Mouse (Mus musculus): ENCODE measurements around the gene Adora2b. TPM values are rescaled to one million over a fixed set of nuclear protein-coding genes. Genes with fewer than 3 reads are reported as not detected.
A peak's percentile ranks its signal among the peaks of the same experiment; 100 is the strongest.
"Not testable (repeated sequence)": the region's sequence is repeated elsewhere in the genome, so short reads cannot be mapped to it uniquely, and the experiment has no call there.

Gene Adora2b
- polyA plus RNA-seq, 1 experiment from 2014 or later, result 2.4 TPM

- H3K9ac ChIP-seq (replicated peaks; ENCODE audit: low read depth, low read length), result no peak overlapping the region
- H3K27ac ChIP-seq (ENCODE audit: low read length), result no peak overlapping the region
- no peaks in the 10 kb centered on the region for H3K9me3 ChIP-seq (ENCODE audit: control insufficient read depth, low read length)
- no peak overlapping the region for H3K4me2 ChIP-seq (ENCODE audit: low read length)
- no peak for ATAC-seq
- H3K4me3 ChIP-seq (replicated peaks; ENCODE audit: low read length), result no peak overlapping the region
- no peaks in the 10 kb centered on the region for H3K36me3 ChIP-seq (ENCODE audit: control insufficient read depth, insufficient read depth)
- peaks cover 5% of the 10 kb centered on the region for H3K4me1 ChIP-seq (replicated peaks; ENCODE audit: control insufficient read depth, insufficient read depth, low read length)
- WGBS, result 74% methylated on average over 8 of the region's 8 CpGs
- no peaks in the 10 kb centered on the region for H3K27me3 ChIP-seq (replicated peaks; ENCODE audit: control insufficient read depth, insufficient read depth, low read length)
Measured at GRCm38 (mm10) chr11:62277086-62277485, 28.3 kb downstream of the Adora2b start.

- Histone ChIP-seq H3K36me3 (ENCODE audit: control insufficient read depth, insufficient read depth) (no peaks in the 10 kb centered on the region), H3K4me2 (ENCODE audit: low read length) (no peak overlapping the region), H3K9ac (replicated peaks; ENCODE audit: low read depth, low read length) (no peak overlapping the region), H3K27ac (ENCODE audit: low read length) (no peak overlapping the region), H3K27me3 (replicated peaks; ENCODE audit: control insufficient read depth, insufficient read depth, low read length) (no peaks in the 10 kb centered on the region), H3K9me3 (ENCODE audit: control insufficient read depth, low read length) (no peaks in the 10 kb centered on the region), H3K4me3 (replicated peaks; ENCODE audit: low read length) (no peak overlapping the region), H3K4me1 (replicated peaks; ENCODE audit: control insufficient read depth, insufficient read depth, low read length) (peaks cover 8% of the 10 kb centered on the region)
- 29% methylated on average over 5 of the region's 5 CpGs for WGBS
- ATAC-seq, result no peak
Measured at GRCm38 (mm10) chr11:62278027-62278426, 29.2 kb downstream of the Adora2b start.

- Histone ChIP-seq H3K9me3 (ENCODE audit: control insufficient read depth, low read length) (no peaks in the 10 kb centered on the region), H3K36me3 (ENCODE audit: control insufficient read depth, insufficient read depth) (peaks cover 10% of the 10 kb centered on the region), H3K27me3 (replicated peaks; ENCODE audit: control insufficient read depth, insufficient read depth, low read length) (no peaks in the 10 kb centered on the region), H3K27ac (ENCODE audit: low read length) (peak within 1 kb of the TSS; percentile 88), H3K4me1 (replicated peaks; ENCODE audit: control insufficient read depth, insufficient read depth, low read length) (peaks cover 8% of the 10 kb centered on the region), H3K4me2 (ENCODE audit: low read length) (peak within 1 kb of the TSS; percentile 82), H3K9ac (replicated peaks; ENCODE audit: low read depth, low read length) (peak within 1 kb of the TSS; percentile 90), H3K4me3 (replicated peaks; ENCODE audit: low read length) (peak within 1 kb of the TSS; percentile 94)
- ATAC-seq, result peak; percentile 97
- WGBS, result under 1% methylated on average over 63 of the region's 68 CpGs
Measured at GRCm38 (mm10) chr11:62280675-62281600, 32.2 kb downstream of the Adora2b start, which contains the start of the genes Zswim7 and Ttc19. Gene Zswim7 (minus strand): TSS chr11:62281375. Gene Ttc19 (plus strand): TSS chr11:62281473.

- Histone ChIP-seq H3K27me3 (replicated peaks; ENCODE audit: control insufficient read depth, insufficient read depth, low read length) (no peaks in the 10 kb centered on the region), H3K4me1 (replicated peaks; ENCODE audit: control insufficient read depth, insufficient read depth, low read length) (peaks cover 8% of the 10 kb centered on the region), H3K9me3 (ENCODE audit: control insufficient read depth, low read length) (no peaks in the 10 kb centered on the region), H3K4me3 (replicated peaks; ENCODE audit: low read length) (peak overlapping the region; percentile 94), H3K9ac (replicated peaks; ENCODE audit: low read depth, low read length) (peak overlapping the region; percentile 90), H3K4me2 (ENCODE audit: low read length) (peak overlapping the region; percentile 82), H3K27ac (ENCODE audit: low read length) (peak overlapping the region; percentile 88), H3K36me3 (ENCODE audit: control insufficient read depth, insufficient read depth) (peaks cover 13% of the 10 kb centered on the region)
- WGBS, result 1% methylated on average over 28 of the region's 57 CpGs
- no peak; the same call in 1 of the 2 replicates for ATAC-seq
Measured at GRCm38 (mm10) chr11:62281601-62281997, 32.8 kb downstream of the Adora2b start.

GRCm38 (mm10) chr11:62284020-62284419, 35.2 kb downstream of the Adora2b start:
- H3K4me2 ChIP-seq (ENCODE audit: low read length); H3K4me3 ChIP-seq (replicated peaks; ENCODE audit: low read length); H3K9ac ChIP-seq (replicated peaks; ENCODE audit: low read depth, low read length); H3K4me1 ChIP-seq (replicated peaks; ENCODE audit: control insufficient read depth, insufficient read depth, low read length); H3K27me3 ChIP-seq (replicated peaks; ENCODE audit: control insufficient read depth, insufficient read depth, low read length); ATAC-seq; H3K27ac ChIP-seq (ENCODE audit: low read length); H3K9me3 ChIP-seq (ENCODE audit: control insufficient read depth, low read length): not testable (repeated sequence)
- WGBS, result 90% methylated on average over 3 of the region's 3 CpGs
- H3K36me3 ChIP-seq (ENCODE audit: control insufficient read depth, insufficient read depth), result peaks cover 20% of the 10 kb centered on the region

GRCm38 (mm10) chr11:62285020-62285419, 36.2 kb downstream of the Adora2b start:
- Histone ChIP-seq H3K4me3 (replicated peaks; ENCODE audit: low read length) (no peak overlapping the region), H3K36me3 (ENCODE audit: control insufficient read depth, insufficient read depth) (peaks cover 20% of the 10 kb centered on the region), H3K4me2 (ENCODE audit: low read length) (no peak overlapping the region), H3K4me1 (replicated peaks; ENCODE audit: control insufficient read depth, insufficient read depth, low read length) (peaks cover 8% of the 10 kb centered on the region), H3K9me3 (ENCODE audit: control insufficient read depth, low read length) (no peaks in the 10 kb centered on the region), H3K27ac (ENCODE audit: low read length) (no peak overlapping the region), H3K9ac (replicated peaks; ENCODE audit: low read depth, low read length) (no peak overlapping the region), H3K27me3 (replicated peaks; ENCODE audit: control insufficient read depth, insufficient read depth, low read length) (no peaks in the 10 kb centered on the region)
- WGBS, result 88% methylated on average over 8 of the region's 8 CpGs
- no peak for ATAC-seq

- no peak overlapping the region for H3K4me3 ChIP-seq (replicated peaks; ENCODE audit: low read length)
- no peak overlapping the region for H3K27ac ChIP-seq (ENCODE audit: low read length)
- H3K36me3 ChIP-seq (ENCODE audit: control insufficient read depth, insufficient read depth), result peaks cover 20% of the 10 kb centered on the region
- no peak overlapping the region for H3K9ac ChIP-seq (replicated peaks; ENCODE audit: low read depth, low read length)
- H3K9me3 ChIP-seq (ENCODE audit: control insufficient read depth, low read length), result no peaks in the 10 kb centered on the region
- H3K27me3 ChIP-seq (replicated peaks; ENCODE audit: control insufficient read depth, insufficient read depth, low read length), result no peaks in the 10 kb centered on the region
- no peak overlapping the region for H3K4me2 ChIP-seq (ENCODE audit: low read length)
- no peaks in the 10 kb centered on the region for H3K4me1 ChIP-seq (replicated peaks; ENCODE audit: control insufficient read depth, insufficient read depth, low read length)
- WGBS, result 100% methylated on average over 1 of the region's 1 CpGs
- ATAC-seq, result no peak
Measured at GRCm38 (mm10) chr11:62287700-62288099, 38.9 kb downstream of the Adora2b start.

- H3K27me3 ChIP-seq (replicated peaks; ENCODE audit: control insufficient read depth, insufficient read depth, low read length), result no peaks in the 10 kb centered on the region
- peaks cover 6% of the 10 kb centered on the region; the same call in 1 of the 2 replicates for H3K36me3 ChIP-seq (ENCODE audit: control insufficient read depth, insufficient read depth)
- no peaks in the 10 kb centered on the region for H3K4me1 ChIP-seq (replicated peaks; ENCODE audit: control insufficient read depth, insufficient read depth, low read length)
- H3K9ac ChIP-seq (replicated peaks; ENCODE audit: low read depth, low read length), result no peak overlapping the region
- WGBS, result 89% methylated on average over 2 of the region's 2 CpGs
- H3K4me2 ChIP-seq (ENCODE audit: low read length), result no peak overlapping the region
- no peaks in the 10 kb centered on the region for H3K9me3 ChIP-seq (ENCODE audit: control insufficient read depth, low read length)
- no peak overlapping the region for H3K4me3 ChIP-seq (replicated peaks; ENCODE audit: low read length)
- no peak for ATAC-seq
- H3K27ac ChIP-seq (ENCODE audit: low read length), result no peak overlapping the region
Measured at GRCm38 (mm10) chr11:62294121-62294520, 45.3 kb downstream of the Adora2b start.

GRCm38 (mm10) chr11:62298883-62299282, 50.1 kb downstream of the Adora2b start:
- Histone ChIP-seq H3K27me3 (replicated peaks; ENCODE audit: control insufficient read depth, insufficient read depth, low read length) (no peaks in the 10 kb centered on the region), H3K4me2 (ENCODE audit: low read length) (no peak overlapping the region), H3K9ac (replicated peaks; ENCODE audit: low read depth, low read length) (no peak overlapping the region), H3K27ac (ENCODE audit: low read length) (no peak overlapping the region), H3K4me3 (replicated peaks; ENCODE audit: low read length) (no peak overlapping the region), H3K36me3 (ENCODE audit: control insufficient read depth, insufficient read depth) (peaks cover 4% of the 10 kb centered on the region; the same call in 1 of the 2 replicates), H3K4me1 (replicated peaks; ENCODE audit: control insufficient read depth, insufficient read depth, low read length) (no peaks in the 10 kb centered on the region), H3K9me3 (ENCODE audit: control insufficient read depth, low read length) (no peaks in the 10 kb centered on the region)
- WGBS, result 86% methylated on average over 6 of the region's 6 CpGs
- no peak for ATAC-seq
